Comparison of ENCODE assay signal across 9 mouse cellular contexts in genomic region chr15:92231386-92231785, GRCm38 (mm10).
DNase-seq lines count a peak whose midpoint lies in the region; ATAC-seq and TF ChIP-seq lines count a peak whose summit lies in the region.
"Had no signal": no experiment of that assay in that cellular context is flagged by ENCODE, and none has a peak within 500 bp of the region (broad histone marks: within the 10 kb centered on the region; RNA-seq: fewer than 3 reads in every experiment).

No protein-coding gene starts in this region.

- no peaks in the 10 kb centered on the region for H3K27me3 ChIP-seq in heart, adult 2 months (ENCODE audit: control insufficient read depth, insufficient read depth, low read length)
- no peaks in the 10 kb centered on the region for H3K27me3 ChIP-seq in heart, embryonic 11.5 days (ENCODE audit: control insufficient read depth, insufficient read depth, low read length)
- no peaks in the 10 kb centered on the region for H3K27me3 ChIP-seq in midbrain, embryonic 13.5 days
- H3K27me3 ChIP-seq in midbrain, embryonic 10.5 days (ENCODE audit: low read depth, poor library complexity, severe bottlenecking): no peaks in the 10 kb centered on the region
- H3K27me3 ChIP-seq: liver, embryonic 15.5 days had no signal

- H3K79me2 ChIP-seq in heart, adult 2 months (replicated peaks; ENCODE audit: control insufficient read depth, insufficient read depth, low read length): no peaks in the 10 kb centered on the region

- ATAC-seq in heart, embryonic 11.5 days (replicated peaks; ENCODE audit: insufficient number of reproducible peaks, low FRiP score, low TSS enrichment): no peak
- ATAC-seq in midbrain, embryonic 13.5 days: 0 out of 2 replicates have a peak, but pooled peaks have one; percentile 48

- no peak for TF ChIP-seq POLR2A in heart, adult 2 months (IDR thresholded peaks at IDR 0.05; ENCODE audit: insufficient read depth, low read depth, low read length)

- TF ChIP-seq CTCF in heart, adult 2 months (IDR thresholded peaks at IDR 0.05): peak; percentile 89

- DNase-seq in heart, adult 2 months: no peak
- DNase-seq in midbrain, embryonic 10.5 days (ENCODE audit: low spot score): no peak
- DNase-seq in embryo, embryonic 11 days: peak; percentile 72
- peak; percentile 43 for DNase-seq in retina, postnatal 7 days (ENCODE audit: low read depth, low spot score)
- no peak for DNase-seq in layer of hippocampus, postnatal 25 days (ENCODE audit: extremely low spot score in 1 of 2, low spot score in 1 of 2)
- no peak for DNase-seq in heart, postnatal 25 days (ENCODE audit: low spot score)

- H3K27ac ChIP-seq in heart, adult 2 months: no peak overlapping the region
- no peak overlapping the region for H3K27ac ChIP-seq in heart, embryonic 11.5 days (ENCODE audit: low read depth, low read length)
- no peak overlapping the region for H3K27ac ChIP-seq in midbrain, embryonic 13.5 days
- H3K27ac ChIP-seq in midbrain, embryonic 10.5 days (replicated peaks): no peak overlapping the region
- H3K27ac ChIP-seq: liver, embryonic 15.5 days had no signal

- no peak overlapping the region for H3K4me2 ChIP-seq in heart, embryonic 11.5 days
- H3K4me2 ChIP-seq in midbrain, embryonic 13.5 days (replicated peaks): no peak overlapping the region
- H3K4me2 ChIP-seq: liver, embryonic 15.5 days had no signal

- no peaks in the 10 kb centered on the region for H3K4me1 ChIP-seq in heart, adult 2 months (ENCODE audit: control insufficient read depth, insufficient read depth, low read length)
- no peaks in the 10 kb centered on the region for H3K4me1 ChIP-seq in heart, embryonic 11.5 days (ENCODE audit: control insufficient read depth, insufficient read depth, low read length)
- no peaks in the 10 kb centered on the region for H3K4me1 ChIP-seq in midbrain, embryonic 13.5 days (replicated peaks)
- H3K4me1 ChIP-seq in midbrain, embryonic 10.5 days: no peaks in the 10 kb centered on the region
- H3K4me1 ChIP-seq: liver, embryonic 15.5 days had no signal

- no peak overlapping the region for H3K9ac ChIP-seq in heart, adult 2 months (ENCODE audit: low read depth, low read length)
- no peak overlapping the region for H3K9ac ChIP-seq in heart, embryonic 11.5 days (ENCODE audit: low read depth, low read length)
- no peak overlapping the region for H3K9ac ChIP-seq in midbrain, embryonic 13.5 days (replicated peaks)
- H3K9ac ChIP-seq: liver, embryonic 15.5 days had no signal

- WGBS in heart, adult 2 months: 20% methylated on average over 7 of the region's 7 CpGs
- 19% methylated on average over 7 of the region's 7 CpGs for WGBS in heart, embryonic 11.5 days (ENCODE audit: insufficient replicate concordance)
- WGBS in midbrain, embryonic 13.5 days: 20% methylated on average over 7 of the region's 7 CpGs
- WGBS in midbrain, embryonic 10.5 days: 22% methylated on average over 7 of the region's 7 CpGs

- no peak for TF ChIP-seq EP300 in heart, adult 2 months (IDR thresholded peaks at IDR 0.05; ENCODE audit: insufficient read depth, low read depth, low read length)

- H3K36me3 ChIP-seq in heart, adult 2 months (ENCODE audit: control insufficient read depth, insufficient read depth, low read length): no peaks in the 10 kb centered on the region
- no peaks in the 10 kb centered on the region for H3K36me3 ChIP-seq in heart, embryonic 11.5 days (ENCODE audit: control insufficient read depth, insufficient read depth, low read length)
- H3K36me3 ChIP-seq in midbrain, embryonic 13.5 days: no peaks in the 10 kb centered on the region
- H3K36me3 ChIP-seq in midbrain, embryonic 10.5 days: no peaks in the 10 kb centered on the region
- H3K36me3 ChIP-seq: liver, embryonic 15.5 days had no signal

- no peak overlapping the region for H3K4me3 ChIP-seq in heart, adult 2 months
- H3K4me3 ChIP-seq in heart, embryonic 11.5 days (ENCODE audit: low read depth, low read length): no peak overlapping the region
- H3K4me3 ChIP-seq in midbrain, embryonic 13.5 days (replicated peaks): no peak overlapping the region
- no peak overlapping the region for H3K4me3 ChIP-seq in midbrain, embryonic 10.5 days
- H3K4me3 ChIP-seq: liver, embryonic 15.5 days had no signal

- intact Hi-C loops in heart, adult 2 months (cut with DNase I): loop anchor here (1.0 to 5.0 kb wide), 2 partner anchors 262 to 449 kb away; no protein-coding TSS in a partner anchor
- intact Hi-C loops in heart, postnatal 25 days (cut with DNase I): loop anchor here (1.0 to 5.0 kb wide), 2 partner anchors 262 to 449 kb away; no protein-coding TSS in a partner anchor

- H3K9me3 ChIP-seq in heart, embryonic 11.5 days (replicated peaks; ENCODE audit: control insufficient read depth, low read length): no peaks in the 10 kb centered on the region
- no peaks in the 10 kb centered on the region for H3K9me3 ChIP-seq in midbrain, embryonic 13.5 days
- no peaks in the 10 kb centered on the region for H3K9me3 ChIP-seq in midbrain, embryonic 10.5 days (replicated peaks)
- H3K9me3 ChIP-seq: liver, embryonic 15.5 days had no signal

Comparison
In these comparisons a context has a peak if more than half of its experiments do, and no peak if none do; other contexts are left out.
1. DNase-seq: peak in embryo, embryonic 11 days (single experiment) and retina, postnatal 7 days (single experiment); none in heart, adult 2 months (0 of 2), midbrain, embryonic 10.5 days (single experiment), layer of hippocampus, postnatal 25 days (0 of 2) and heart, postnatal 25 days (single experiment).